Mouse (Mus musculus) liver, embryonic 12.5 days (tissue): ENCODE results near the gene Fam173b. TPM values are rescaled to one million over a fixed set of nuclear protein-coding genes. Genes with fewer than 3 reads are reported as not detected.
A peak's percentile ranks its signal among the peaks of the same experiment; 100 is the strongest.
"Not testable (repeated sequence)": the region's sequence is repeated elsewhere in the genome, so short reads cannot be mapped to it uniquely, and the experiment has no call there.

Source experiments
- ATAC-seq: fragments of 200-750 bp; cut with Nextera tagmentation; 2 replicates; pipeline ENCODE4 v1.8.0; 2017; ENCODE audit warnings: moderate number of reproducible peaks, mild to moderate bottlenecking, moderate library complexity
- H3K27ac ChIP-seq: fragments of 300-500 bp; sonication (generic); 2 replicates; pipeline ENCODE4 v1.5.1; 2016; ENCODE audit warnings: mild to moderate bottlenecking
- H3K27me3 ChIP-seq: fragments of 300-500 bp; sonication (generic); replicated peaks from 2 replicates; pipeline ENCODE4 v1.6.1; 2016; ENCODE audit warnings: mild to moderate bottlenecking, moderate library complexity
- H3K36me3 ChIP-seq: fragments of 300-500 bp; sonication (generic); 2 replicates; pipeline ENCODE4 v1.6.1; 2016; ENCODE audit warnings: mild to moderate bottlenecking, moderate library complexity
- H3K4me1 ChIP-seq: fragments of 300-500 bp; sonication (generic); 2 replicates; pipeline ENCODE4 v1.6.1; 2016
- H3K4me2 ChIP-seq: fragments of 300-500 bp; sonication (generic); 2 replicates; pipeline ENCODE4 v1.6.1; 2016; ENCODE audit warnings: mild to moderate bottlenecking, moderate library complexity
- H3K4me3 ChIP-seq: fragments of 300-500 bp; sonication (generic); 2 replicates; pipeline ENCODE4 v1.5.1; 2016; ENCODE audit warnings: mild to moderate bottlenecking, moderate library complexity
- H3K9ac ChIP-seq: fragments of 300-500 bp; sonication (generic); 2 replicates; pipeline ENCODE4 v1.6.1; 2016; ENCODE audit warnings: mild to moderate bottlenecking, moderate library complexity
- H3K9me3 ChIP-seq: fragments of 300-500 bp; sonication (generic); replicated peaks from 2 replicates; pipeline ENCODE4 v1.6.1; 2016; ENCODE audit warnings: mild to moderate bottlenecking, moderate library complexity
- WGBS: fragments of 180-500 bp; shearing (Covaris S2); methylation state at CpG from one replicate; pipeline ENCODE4 v1.1.7; 2016; ENCODE audit not compliant: insufficient replicate concordance; 5-methylcytosine and 5-hydroxymethylcytosine counted together
- polyA plus RNA-seq: library from polyadenylated mRNA; unstranded; fragments of >200 nt; fragmentation: Nextera tagmentation; extraction: Ambion mirVana; gene quantifications from 2 replicates; pipeline ENCODE4 v1.2.1, GENCODE M21; 2016

Gene Fam173b
- polyA plus RNA-seq, 1 experiment from 2014 or later: 10.6 TPM

GRCm38 (mm10) chr15:31570959-31571358, 30.7 kb upstream of the Fam173b start:
- Histone ChIP-seq H3K36me3 (no peaks in the 10 kb centered on the region), H3K4me2 (no peak overlapping the region), H3K27me3 (no peaks in the 10 kb centered on the region), H3K4me3 (no peak overlapping the region), H3K9ac (no peak overlapping the region), H3K9me3 (no peaks in the 10 kb centered on the region), H3K4me1 (peaks cover 60% of the 10 kb centered on the region), H3K27ac (no peak overlapping the region)
- 60% methylated on average over 8 of the region's 8 CpGs for WGBS
- ATAC-seq: no peak

- peaks cover 59% of the 10 kb centered on the region for H3K4me1 ChIP-seq
- WGBS: 84% methylated on average over 16 of the region's 16 CpGs
- no peak overlapping the region for H3K9ac ChIP-seq
- no peaks in the 10 kb centered on the region for H3K27me3 ChIP-seq
- no peak for ATAC-seq
- H3K4me3 ChIP-seq: no peak overlapping the region
- H3K36me3 ChIP-seq: no peaks in the 10 kb centered on the region
- H3K9me3 ChIP-seq: no peaks in the 10 kb centered on the region
- no peak overlapping the region for H3K4me2 ChIP-seq
- no peak overlapping the region for H3K27ac ChIP-seq
Measured at GRCm38 (mm10) chr15:31571906-31572722, 29.5 kb upstream of the Fam173b start.

GRCm38 (mm10) chr15:31573287-31573686, 28.4 kb upstream of the Fam173b start:
- H3K27ac ChIP-seq: 0 out of 2 replicates have a peak overlapping the region, but pooled peaks have one; percentile 1

GRCm38 (mm10) chr15:31573692-31574091, 28.0 kb upstream of the Fam173b start:
- peak; percentile 58 for ATAC-seq
- Histone ChIP-seq H3K36me3 (no peaks in the 10 kb centered on the region), H3K27ac (peak overlapping the region; percentile 1; the same call in 1 of the 2 replicates), H3K9me3 (no peaks in the 10 kb centered on the region), H3K4me2 (0 out of 2 replicates have a peak overlapping the region, but pooled peaks have one; percentile 13), H3K9ac (no peak overlapping the region), H3K27me3 (no peaks in the 10 kb centered on the region), H3K4me1 (peaks cover 51% of the 10 kb centered on the region), H3K4me3 (no peak overlapping the region)

More at GRCm38 (mm10) chr15:31573287-31573686, 28.4 kb upstream of the Fam173b start:
- no peaks in the 10 kb centered on the region for H3K9me3 ChIP-seq
- 20% methylated on average over 4 of the region's 4 CpGs for WGBS
- peak; percentile 80 for ATAC-seq
- no peaks in the 10 kb centered on the region for H3K27me3 ChIP-seq
- H3K36me3 ChIP-seq: no peaks in the 10 kb centered on the region
- no peak overlapping the region for H3K4me3 ChIP-seq
- H3K4me1 ChIP-seq: peaks cover 52% of the 10 kb centered on the region
- H3K9ac ChIP-seq: no peak overlapping the region
- 0 out of 2 replicates have a peak overlapping the region, but pooled peaks have one; percentile 13 for H3K4me2 ChIP-seq

GRCm38 (mm10) chr15:31576076-31576475, 25.6 kb upstream of the Fam173b start:
- 80% methylated on average over 5 of the region's 5 CpGs for WGBS
- H3K27ac ChIP-seq: no peak overlapping the region
- no peak overlapping the region for H3K9ac ChIP-seq
- H3K27me3 ChIP-seq: no peaks in the 10 kb centered on the region
- no peaks in the 10 kb centered on the region for H3K9me3 ChIP-seq
- H3K36me3 ChIP-seq: no peaks in the 10 kb centered on the region
- no peak for ATAC-seq
- no peak overlapping the region for H3K4me3 ChIP-seq
- H3K4me1 ChIP-seq: peaks cover 31% of the 10 kb centered on the region
- no peak overlapping the region for H3K4me2 ChIP-seq

GRCm38 (mm10) chr15:31581086-31581485, 20.6 kb upstream of the Fam173b start:
- H3K27me3 ChIP-seq, H3K9me3 ChIP-seq, H3K36me3 ChIP-seq, H3K9ac ChIP-seq, ATAC-seq, H3K4me2 ChIP-seq, H3K4me3 ChIP-seq, H3K27ac ChIP-seq: not testable (repeated sequence)
- 75% methylated on average over 2 of the region's 2 CpGs for WGBS
- peaks cover 13% of the 10 kb centered on the region for H3K4me1 ChIP-seq

- Histone ChIP-seq H3K27me3 (no peaks in the 10 kb centered on the region), H3K4me1 (peaks cover 31% of the 10 kb centered on the region), H3K27ac (no peak overlapping the region), H3K4me2 (no peak overlapping the region), H3K9ac (no peak overlapping the region), H3K9me3 (no peaks in the 10 kb centered on the region), H3K36me3 (no peaks in the 10 kb centered on the region), H3K4me3 (no peak overlapping the region)
- ATAC-seq: no peak
- WGBS: 80% methylated on average over 13 of the region's 13 CpGs
Measured at GRCm38 (mm10) chr15:31583304-31584085, 18.2 kb upstream of the Fam173b start.

GRCm38 (mm10) chr15:31585238-31585637, 16.4 kb upstream of the Fam173b start:
- H3K9ac ChIP-seq: no peak overlapping the region
- no peak for ATAC-seq
- H3K27ac ChIP-seq: no peak overlapping the region
- no peak overlapping the region for H3K4me3 ChIP-seq
- H3K4me2 ChIP-seq: no peak overlapping the region
- no peaks in the 10 kb centered on the region for H3K9me3 ChIP-seq
- peaks cover 15% of the 10 kb centered on the region for H3K36me3 ChIP-seq
- 54% methylated on average over 7 of the region's 7 CpGs for WGBS
- no peaks in the 10 kb centered on the region for H3K27me3 ChIP-seq
- peaks cover 31% of the 10 kb centered on the region for H3K4me1 ChIP-seq

- no peak overlapping the region for H3K27ac ChIP-seq
- ATAC-seq: no peak
- no peak overlapping the region for H3K4me3 ChIP-seq
- peaks cover 23% of the 10 kb centered on the region for H3K36me3 ChIP-seq
- 55% methylated on average over 5 of the region's 5 CpGs for WGBS
- peak overlapping the region; percentile 4; the same call in 1 of the 2 replicates for H3K4me2 ChIP-seq
- H3K4me1 ChIP-seq: peaks cover 31% of the 10 kb centered on the region
- no peak overlapping the region for H3K9ac ChIP-seq
- no peaks in the 10 kb centered on the region for H3K9me3 ChIP-seq
- no peaks in the 10 kb centered on the region for H3K27me3 ChIP-seq
Measured at GRCm38 (mm10) chr15:31586088-31586487, 15.6 kb upstream of the Fam173b start.

- Histone ChIP-seq H3K9me3 (no peaks in the 10 kb centered on the region), H3K27me3 (no peaks in the 10 kb centered on the region), H3K9ac (no peak overlapping the region), H3K4me3 (no peak overlapping the region), H3K36me3 (peaks cover 28% of the 10 kb centered on the region), H3K4me1 (peaks cover 31% of the 10 kb centered on the region), H3K27ac (0 out of 2 replicates have a peak overlapping the region, but pooled peaks have one; percentile 17), H3K4me2 (peak overlapping the region; percentile 19; the same call in 1 of the 2 replicates)
- ATAC-seq: peak; percentile 81
- 3% methylated on average over 4 of the region's 4 CpGs for WGBS
Measured at GRCm38 (mm10) chr15:31586519-31586918, 15.1 kb upstream of the Fam173b start.

- ATAC-seq: no peak
- no peak overlapping the region for H3K27ac ChIP-seq
- H3K4me1 ChIP-seq: peaks cover 31% of the 10 kb centered on the region
- no peaks in the 10 kb centered on the region for H3K9me3 ChIP-seq
- 58% methylated on average over 2 of the region's 2 CpGs for WGBS
- no peak overlapping the region for H3K9ac ChIP-seq
- no peak overlapping the region for H3K4me3 ChIP-seq
- no peaks in the 10 kb centered on the region for H3K27me3 ChIP-seq
- H3K36me3 ChIP-seq: peaks cover 40% of the 10 kb centered on the region
- H3K4me2 ChIP-seq: no peak overlapping the region
Measured at GRCm38 (mm10) chr15:31587789-31588188, 13.9 kb upstream of the Fam173b start.
